Mouse (Mus musculus) stomach, postnatal 0 days (tissue): ENCODE measurements around the gene Clic5. TPM values are rescaled to one million over a fixed set of nuclear protein-coding genes. Genes with fewer than 3 reads are reported as not detected.
A peak's percentile ranks its signal among the peaks of the same experiment; 100 is the strongest.

Experiments
- ATAC-seq: fragments of 200-750 bp; cut with Nextera tagmentation; 2 replicates; pipeline ENCODE4 v1.8.0; 2017; ENCODE audit not compliant: low FRiP score, low TSS enrichment
- DNase-seq: peaks from one replicate; pipeline ENCODE4 v3.0.0-alpha.2; 2016; ENCODE audit warnings: low spot score
- H3K27ac ChIP-seq: fragments of 300-500 bp; sonication (generic); replicated peaks from 2 replicates; pipeline ENCODE4 v1.5.1; 2014; ENCODE audit warnings: mild to moderate bottlenecking, control low read depth
- H3K27me3 ChIP-seq: fragments of 300-500 bp; sonication (generic); 2 replicates; pipeline ENCODE4 v1.6.1; 2014; ENCODE audit warnings: low read length; ENCODE audit not compliant: control insufficient read depth, insufficient read depth
- H3K36me3 ChIP-seq: fragments of 300-500 bp; sonication (generic); 2 replicates; pipeline ENCODE4 v1.6.1; 2014; ENCODE audit warnings: low read length, mixed read lengths; ENCODE audit not compliant: control insufficient read depth, insufficient read depth
- H3K4me1 ChIP-seq: fragments of 300-500 bp; sonication (generic); replicated peaks from 2 replicates; pipeline ENCODE4 v1.6.1; 2014; ENCODE audit warnings: antibody characterized with exemption; ENCODE audit not compliant: control insufficient read depth, insufficient read depth
- H3K4me2 ChIP-seq: fragments of 300-500 bp; sonication (generic); replicated peaks from 2 replicates; pipeline ENCODE4 v1.6.1; 2014; ENCODE audit warnings: low read depth, mild to moderate bottlenecking, control low read depth, moderate library complexity
- H3K4me3 ChIP-seq: fragments of 300-500 bp; sonication (generic); 2 replicates; pipeline ENCODE4 v1.5.1; 2014; ENCODE audit warnings: low read depth, low read length, control low read depth
- H3K9ac ChIP-seq: fragments of 300-500 bp; sonication (generic); 2 replicates; pipeline ENCODE4 v1.6.1; 2014; ENCODE audit warnings: mild to moderate bottlenecking, low read length, control low read depth, mixed read lengths
- H3K9me3 ChIP-seq: fragments of 300-500 bp; sonication (generic); 2 replicates; pipeline ENCODE4 v1.6.1; 2016; ENCODE audit warnings: low read length; ENCODE audit not compliant: control insufficient read depth
- CTCF ChIP-seq: IDR thresholded peaks from 2 replicates; pipeline ENCODE4 v1.5.1; 2016; ENCODE audit warnings: antibody characterized with exemption, low read depth, mild to moderate bottlenecking, moderate library complexity
- EP300 ChIP-seq: optimal IDR thresholded peaks from 2 replicates; pipeline ENCODE3; 2016; ENCODE audit warnings: antibody characterized with exemption
- WGBS: fragments of 180-500 bp; shearing (Covaris S2); extraction: QIAGEN DNeasy Blood & Tissue Kit; methylation state at CpG from one replicate; pipeline ENCODE4 v1.1.7; 2014; 5-methylcytosine and 5-hydroxymethylcytosine counted together
- polyA plus RNA-seq: library from polyadenylated mRNA; unstranded; fragments of >200 nt; fragmentation: Nextera tagmentation; extraction: Ambion mirVana; gene quantifications from 2 replicates; pipeline ENCODE4 v1.2.1, GENCODE M21; 2015

Gene Clic5
- 3.7 and 4.8 TPM in 2 replicates for polyA plus RNA-seq

- 0 out of 2 replicates have a peak within 1 kb of the TSS, but pooled peaks have one; percentile 30 for H3K27ac ChIP-seq
- peak within 1 kb of the TSS; percentile 61 for H3K9ac ChIP-seq
- peaks cover 2% of the 10 kb centered on the region; the same call in 1 of the 2 replicates for H3K4me1 ChIP-seq
- ATAC-seq (peak; percentile 36; the same call in 1 of the 2 replicates), DNase-seq (peak; percentile 63)
- H3K4me3 ChIP-seq: peak within 1 kb of the TSS; percentile 52
- H3K27me3 ChIP-seq: no peaks in the 10 kb centered on the region
- 4% methylated on average over 24 of the region's 24 CpGs for WGBS
- peak within 1 kb of the TSS; percentile 88 for H3K4me2 ChIP-seq
- TF ChIP-seq CTCF (peak; percentile 49), EP300 (no peak)
- no peaks in the 10 kb centered on the region for H3K9me3 ChIP-seq
- H3K36me3 ChIP-seq: no peaks in the 10 kb centered on the region
Measured at GRCm38 (mm10) chr17:44188042-44188768, at the start of gene Clic5. Clic5 (plus strand) TSS chr17:44188584.

- no peak overlapping the region for H3K4me2 ChIP-seq
- no peaks in the 10 kb centered on the region for H3K27me3 ChIP-seq
- TF ChIP-seq CTCF (no peak), EP300 (no peak)
- no peaks in the 10 kb centered on the region for H3K36me3 ChIP-seq
- H3K9ac ChIP-seq: no peak overlapping the region
- WGBS: 53% methylated on average over 1 of the region's 1 CpGs
- no peaks in the 10 kb centered on the region for H3K9me3 ChIP-seq
- ATAC-seq (no peak), DNase-seq (no peak)
- H3K4me1 ChIP-seq: no peaks in the 10 kb centered on the region
- no peak overlapping the region for H3K4me3 ChIP-seq
- H3K27ac ChIP-seq: no peak overlapping the region
Measured at GRCm38 (mm10) chr17:44145806-44146205, 42.6 kb upstream of the Clic5 start.

- no peak for TF ChIP-seq EP300
- TF ChIP-seq CTCF: no peak
- no peak overlapping the region for H3K27ac ChIP-seq
Measured at GRCm38 (mm10) chr17:44148109-44148846, 40.1 kb upstream of the Clic5 start.

GRCm38 (mm10) chr17:44151130-44151529 lies 37.3 kb upstream of the Clic5 start:
- Histone ChIP-seq H3K9me3 (no peaks in the 10 kb centered on the region), H3K27me3 (no peaks in the 10 kb centered on the region), H3K4me2 (no peak overlapping the region), H3K27ac (no peak overlapping the region), H3K36me3 (no peaks in the 10 kb centered on the region), H3K4me1 (no peaks in the 10 kb centered on the region), H3K4me3 (no peak overlapping the region), H3K9ac (no peak overlapping the region)
- WGBS: 72% methylated on average over 3 of the region's 3 CpGs
- ATAC-seq: peak; percentile 64; the same call in 1 of the 2 replicates
- TF ChIP-seq CTCF: peak; percentile 77
- no peak for TF ChIP-seq EP300
- DNase-seq: peak; percentile 60

More at GRCm38 (mm10) chr17:44148109-44148846, 40.1 kb upstream of the Clic5 start:
- 84% methylated on average over 5 of the region's 5 CpGs for WGBS
- H3K4me1 ChIP-seq: no peaks in the 10 kb centered on the region
- no peaks in the 10 kb centered on the region for H3K36me3 ChIP-seq
- H3K27me3 ChIP-seq: no peaks in the 10 kb centered on the region
- ATAC-seq (no peak), DNase-seq (no peak)
- H3K4me3 ChIP-seq: no peak overlapping the region
- no peaks in the 10 kb centered on the region for H3K9me3 ChIP-seq
- H3K4me2 ChIP-seq: no peak overlapping the region
- no peak overlapping the region for H3K9ac ChIP-seq

- H3K4me1 ChIP-seq: no peaks in the 10 kb centered on the region
- DNase-seq: peak; percentile 20
- H3K9ac ChIP-seq: no peak overlapping the region
- H3K27ac ChIP-seq: no peak overlapping the region
- H3K27me3 ChIP-seq: no peaks in the 10 kb centered on the region
- H3K4me2 ChIP-seq: no peak overlapping the region
- H3K4me3 ChIP-seq: no peak overlapping the region
- ATAC-seq: peak; percentile 68
- H3K36me3 ChIP-seq: no peaks in the 10 kb centered on the region
- H3K9me3 ChIP-seq: no peaks in the 10 kb centered on the region
- no peak for TF ChIP-seq EP300
- no peak for TF ChIP-seq CTCF
- WGBS: 65% methylated on average over 8 of the region's 8 CpGs
Measured at GRCm38 (mm10) chr17:44151889-44152288, 36.5 kb upstream of the Clic5 start.
